Mouse (Mus musculus) liver, adult 2 months (tissue): ENCODE results near the gene Foxp2.

Experiments used
- CTCF ChIP-seq: fragments of 200-500 bp; IDR thresholded peaks from 2 replicates; pipeline ENCODE4 v1.5.1; 2011; ENCODE audit warnings: low read depth, low read length, control low read depth
- POLR2A ChIP-seq: fragments of 200-500 bp; IDR thresholded peaks from 2 replicates; pipeline ENCODE4 v1.6.1; 2011; ENCODE audit warnings: low read length, control low read depth; ENCODE audit not compliant: insufficient read depth; ENCODE audit errors: extremely low read depth

GRCm38 (mm10) chr6:15415099-15415498 is 514.0 kb downstream of the Foxp2 start:
- TF ChIP-seq CTCF = no peak
- TF ChIP-seq POLR2A = no peak
